Mouse (Mus musculus) layer of hippocampus, adult 18-20 months (tissue): Measurements from ENCODE around the gene Ptpn1. TPM values are rescaled to one million over a fixed set of nuclear protein-coding genes. Genes with fewer than 3 reads are reported as not detected.

Experiments
- DNase-seq, 2 experiments: peaks; one replicate each; pipeline ENCODE4 v3.0.0; 2022; ENCODE audit warnings: low spot score in 2 of 2
- total RNA-seq, 2 experiments: library from RNA; stranded (reverse); gene quantifications; 2 replicates each; pipeline ENCODE4 v1.2.3; 2021

Ptpn1 gene
- total RNA-seq, 2 experiments from 2014 or later: 64.8 to 68.8 TPM

DNA sequence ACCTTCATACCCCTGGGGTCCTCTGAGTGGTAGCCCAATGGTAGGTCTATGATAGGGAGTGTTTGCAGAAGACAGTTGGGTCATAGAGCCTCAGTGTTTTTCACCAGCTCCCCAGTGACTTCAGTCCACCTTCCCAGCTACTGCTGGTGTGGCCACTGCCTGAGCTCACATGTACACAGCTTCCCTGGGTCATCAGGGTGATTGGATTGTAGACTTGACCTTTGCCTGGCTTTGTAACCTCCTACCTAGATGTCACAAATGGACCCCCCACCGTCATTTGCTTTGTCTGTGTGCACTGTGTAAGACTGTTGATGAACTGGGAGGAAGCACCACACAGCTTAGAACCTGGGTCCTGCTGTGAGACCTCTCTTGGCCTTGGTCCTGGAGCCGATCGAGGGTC lies 12.3 kb downstream of the Ptpn1 start:
- DNase-seq: no peak

GRCm38 (mm10) chr2:167945451-167945850 lies 13.6 kb downstream of the Ptpn1 start:
- DNase-seq: no peak

GRCm38 (mm10) chr2:167947251-167947650 lies 15.4 kb downstream of the Ptpn1 start:
- DNase-seq: no peak

DNA sequence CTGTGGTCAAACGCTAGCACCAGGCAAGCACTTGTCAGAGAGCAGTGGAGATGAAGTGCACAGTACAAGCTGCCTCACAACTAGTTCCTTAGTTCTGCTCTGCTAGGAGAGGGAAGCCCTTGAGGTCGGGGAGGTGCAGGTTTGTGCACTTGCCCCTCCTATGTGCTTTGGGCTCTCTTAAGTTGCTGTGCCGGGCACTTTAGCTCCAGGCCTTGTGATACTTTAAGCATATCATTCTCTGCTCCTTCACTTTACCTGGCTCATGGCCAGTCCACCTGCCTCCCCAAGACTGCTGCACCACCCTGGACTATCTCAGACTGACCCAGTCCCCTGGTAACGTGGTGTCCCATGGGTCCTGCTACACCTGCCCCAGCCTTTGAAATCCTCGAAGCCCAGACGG lies 16.2 kb downstream of the Ptpn1 start:
- no peak for DNase-seq

GRCm38 (mm10) chr2:167948557-167948956 lies 16.7 kb downstream of the Ptpn1 start:
- no peak for DNase-seq

DNA sequence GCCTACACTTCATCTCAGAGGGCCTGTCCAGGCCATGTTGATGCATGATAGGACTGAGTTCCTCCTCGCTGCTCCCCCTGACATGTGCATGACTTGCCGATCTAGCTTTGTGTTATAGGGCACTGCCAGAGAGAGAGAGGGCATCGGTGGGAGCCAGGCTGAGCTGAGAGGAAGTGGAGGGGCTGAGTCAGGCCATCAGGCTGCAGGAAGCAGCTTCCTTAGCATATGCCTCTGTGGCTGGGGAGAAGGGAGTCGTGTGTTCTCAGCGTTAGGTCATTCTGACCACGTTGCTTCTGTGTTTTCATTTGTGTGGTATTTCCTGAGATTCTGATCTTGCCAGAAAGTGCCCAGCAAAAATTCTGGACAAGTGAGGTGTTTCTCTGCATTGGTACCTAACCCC lies 17.4 kb downstream of the Ptpn1 start:
- DNase-seq: no peak

- no peak for DNase-seq
Observed at GRCm38 (mm10) chr2:167949808-167950207, 18.0 kb downstream of the Ptpn1 start.

- DNase-seq: no peak
Observed at GRCm38 (mm10) chr2:167950681-167951080, 18.8 kb downstream of the Ptpn1 start.

DNA sequence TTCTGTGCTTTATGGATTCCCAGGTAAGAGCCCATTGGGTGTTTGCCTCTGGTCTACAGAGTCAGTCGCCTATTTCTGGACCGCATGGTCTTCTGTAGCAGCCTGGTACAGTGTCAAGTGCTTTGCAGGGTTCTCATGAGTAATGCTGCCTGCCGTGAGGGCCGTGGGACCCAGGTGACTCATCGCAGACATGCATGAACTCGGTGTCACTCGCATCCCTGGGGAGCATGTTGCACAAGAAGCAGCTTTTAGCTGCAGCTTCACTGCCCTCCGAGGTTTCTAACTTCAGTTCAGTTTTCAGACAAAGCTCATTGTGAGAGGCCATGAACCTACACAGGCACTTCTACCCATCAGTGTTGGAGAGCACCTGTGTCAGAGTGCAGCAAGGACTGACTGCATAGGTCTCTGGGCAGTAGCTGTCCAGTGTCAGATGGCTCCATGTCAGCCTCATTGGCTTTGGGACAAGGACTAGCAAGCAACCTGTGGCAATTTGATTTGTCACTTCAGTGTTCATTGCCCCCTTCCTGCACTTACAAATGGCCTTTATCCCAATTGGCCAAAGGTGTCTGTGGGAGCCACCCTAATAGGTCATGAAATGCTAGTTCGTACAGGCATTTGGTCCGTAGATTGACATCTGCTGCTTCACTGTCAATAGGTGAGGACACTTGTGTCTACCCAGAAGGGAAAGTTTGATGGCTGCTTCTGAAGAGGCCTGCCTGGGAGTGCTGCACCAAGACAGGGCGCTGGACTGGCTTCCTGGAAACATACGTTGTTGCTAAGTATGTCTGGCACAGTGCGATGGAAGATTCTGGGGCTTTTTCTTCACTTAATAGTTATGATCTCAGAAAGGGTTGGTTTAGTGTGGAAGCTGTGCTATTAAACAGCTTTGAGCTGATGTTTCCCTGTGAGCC lies 19.7 kb downstream of the Ptpn1 start:
- DNase-seq: no peak

DNA sequence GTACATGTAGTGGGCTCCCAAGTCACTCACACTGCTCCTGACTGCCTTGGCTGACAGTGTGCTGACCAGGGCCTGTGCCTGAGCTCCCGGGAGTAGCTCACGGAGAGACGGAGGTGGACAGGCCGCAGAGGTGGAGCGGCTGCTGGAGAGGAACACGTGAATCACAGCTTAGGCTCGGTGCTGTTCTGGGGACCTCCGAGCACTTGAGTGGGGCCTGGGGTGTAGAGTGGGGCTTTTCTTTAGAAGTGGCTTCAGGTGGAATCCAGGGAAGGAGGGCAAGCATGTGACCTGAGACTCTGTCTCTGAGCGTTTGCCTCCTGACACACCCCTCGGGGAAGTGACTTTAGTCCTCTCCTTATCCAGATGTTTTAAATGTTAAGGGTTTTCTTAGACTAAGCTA lies 22.0 kb downstream of the Ptpn1 start:
- DNase-seq: no peak

- DNase-seq: no peak
Observed at GRCm38 (mm10) chr2:167954928-167955327, 23.1 kb downstream of the Ptpn1 start.

DNA sequence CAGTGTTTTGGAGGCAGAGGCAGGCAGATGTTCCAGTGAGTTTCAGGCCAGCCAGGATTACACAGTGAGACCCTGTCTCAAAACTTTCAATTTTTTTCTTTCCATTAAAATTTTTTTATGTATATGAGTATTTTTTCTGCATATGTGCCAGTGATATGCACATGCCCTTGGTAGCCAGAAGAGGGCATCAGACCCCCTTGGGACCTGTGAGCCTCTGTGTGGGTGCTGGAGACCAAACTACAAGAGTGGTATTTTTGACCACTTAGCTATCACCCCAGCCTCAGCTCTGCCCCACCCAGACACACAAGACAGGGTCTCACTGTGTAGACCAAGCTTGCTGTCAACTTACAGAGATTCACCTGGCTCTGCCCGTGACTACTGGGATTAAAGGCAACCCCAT lies 25.7 kb downstream of the Ptpn1 start:
- no peak for DNase-seq

DNA sequence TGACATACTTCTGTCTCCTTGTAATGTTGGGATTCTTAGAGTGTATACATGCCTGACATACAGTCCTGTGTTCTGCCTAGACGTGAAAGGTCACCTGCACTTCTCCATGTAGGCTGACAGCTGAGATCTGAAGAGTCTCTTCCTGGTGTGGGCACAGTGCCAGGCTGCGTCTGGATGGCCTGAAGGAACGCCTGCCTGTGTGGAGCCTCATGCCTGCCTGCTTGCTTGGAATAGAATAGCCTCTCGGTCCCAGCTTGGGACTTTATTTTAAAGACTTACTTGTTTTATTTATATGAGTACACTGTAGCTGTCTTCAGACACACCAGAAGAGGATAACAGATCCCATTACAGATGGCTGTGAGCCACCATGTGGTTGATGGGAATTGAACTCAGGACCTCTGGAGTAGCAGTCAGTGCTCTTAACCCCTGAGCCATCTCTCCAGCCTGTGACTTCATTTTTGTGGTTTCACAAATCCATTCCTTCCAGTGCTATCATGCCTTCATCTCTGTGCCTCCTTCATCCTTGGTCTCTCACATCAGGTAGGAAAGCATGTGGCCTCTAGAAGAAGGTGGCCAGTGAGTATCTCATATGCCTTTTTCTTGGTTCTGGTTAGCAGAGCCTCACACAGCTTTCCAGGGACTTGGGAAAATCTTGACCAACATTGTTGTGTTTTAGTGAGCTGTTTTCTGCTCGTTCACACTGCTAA lies 26.4 kb downstream of the Ptpn1 start:
- DNase-seq: no peak

GRCm38 (mm10) chr2:167958843-167959242 lies 27.0 kb downstream of the Ptpn1 start:
- peak in 1 of 2 experiments; percentile 55 for DNase-seq

GRCm38 (mm10) chr2:167959384-167959911 lies 27.6 kb downstream of the Ptpn1 start:
- DNase-seq: no peak

DNA sequence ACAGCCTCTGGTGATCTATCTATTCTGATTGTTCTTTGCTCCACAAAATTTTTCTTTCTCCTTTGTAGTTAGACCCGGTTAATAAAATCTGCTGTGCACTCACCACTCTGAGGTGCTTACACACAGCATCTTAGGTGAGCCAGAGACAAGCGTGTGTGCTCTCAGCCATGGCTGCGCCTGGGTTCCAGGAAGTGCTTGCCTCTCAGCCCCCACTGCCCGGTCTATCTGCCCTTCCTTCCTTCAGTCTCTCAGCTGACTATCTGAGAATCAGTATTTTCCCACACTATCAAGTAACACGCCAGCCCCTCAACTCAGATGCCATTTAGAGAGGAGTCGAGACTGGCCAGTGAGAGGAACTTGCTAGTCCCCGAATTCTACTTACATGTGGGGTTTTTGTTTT lies 28.1 kb downstream of the Ptpn1 start:
- no peak for DNase-seq

DNA sequence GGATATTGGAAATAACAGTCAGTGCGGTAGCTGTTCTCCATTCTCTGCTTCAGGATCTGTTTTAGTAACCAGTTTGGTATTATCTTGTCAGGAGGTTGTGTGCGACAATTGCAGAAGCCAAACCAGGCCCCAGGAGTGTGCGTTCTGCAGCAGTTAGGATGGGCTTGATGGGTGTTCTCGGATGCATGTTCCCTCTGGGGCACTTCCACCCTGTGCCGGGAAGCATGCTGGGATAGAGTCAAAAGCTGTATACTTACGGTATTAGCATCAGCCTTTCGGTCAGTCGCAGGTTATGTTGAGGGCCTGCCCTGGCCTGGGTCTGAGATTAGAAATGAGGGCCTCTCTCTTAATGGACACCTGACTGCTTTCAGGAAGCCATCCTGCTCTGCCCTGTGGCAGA lies 28.7 kb downstream of the Ptpn1 start:
- no peak for DNase-seq

DNA sequence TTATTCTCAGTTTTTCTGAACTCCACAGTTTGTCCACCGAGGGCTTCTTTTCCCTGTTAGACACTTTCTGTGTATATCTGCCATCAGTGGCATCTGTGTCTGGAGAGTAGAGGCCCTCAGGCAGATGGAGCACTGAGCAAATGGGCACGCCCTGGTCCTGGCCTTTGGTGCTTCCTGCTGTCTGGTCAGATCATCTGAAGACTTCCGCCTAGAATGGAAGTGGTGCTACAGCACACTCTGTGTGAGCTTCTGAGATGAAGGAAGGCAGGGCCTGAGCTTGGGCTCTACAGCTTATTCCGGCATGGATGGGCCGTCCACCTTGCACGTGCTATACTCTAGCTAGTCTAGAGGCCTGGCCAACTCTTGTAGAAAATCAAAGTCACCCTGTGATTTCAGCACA lies 30.5 kb downstream of the Ptpn1 start:
- DNase-seq: no peak

DNA sequence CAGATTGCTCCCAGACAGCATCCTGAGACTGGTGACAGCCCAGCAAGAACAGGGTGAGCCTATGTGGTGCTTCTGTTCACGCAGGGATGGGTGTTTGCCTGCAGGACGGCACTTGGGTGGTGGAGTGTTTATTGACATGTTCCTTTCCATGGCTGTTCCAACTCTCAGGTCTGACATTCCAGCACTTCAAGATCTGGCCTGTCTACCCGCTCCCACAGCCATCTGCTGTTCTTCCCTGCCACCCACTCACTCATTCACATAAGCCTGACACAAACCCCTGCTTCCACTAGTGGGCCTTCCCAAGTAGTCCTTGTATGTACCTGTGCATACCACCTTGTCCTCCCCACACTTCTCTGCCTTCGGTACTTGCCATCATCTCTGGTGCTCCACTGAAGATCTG lies 31.3 kb downstream of the Ptpn1 start:
- peak; percentile 51 to 82 for DNase-seq

DNA sequence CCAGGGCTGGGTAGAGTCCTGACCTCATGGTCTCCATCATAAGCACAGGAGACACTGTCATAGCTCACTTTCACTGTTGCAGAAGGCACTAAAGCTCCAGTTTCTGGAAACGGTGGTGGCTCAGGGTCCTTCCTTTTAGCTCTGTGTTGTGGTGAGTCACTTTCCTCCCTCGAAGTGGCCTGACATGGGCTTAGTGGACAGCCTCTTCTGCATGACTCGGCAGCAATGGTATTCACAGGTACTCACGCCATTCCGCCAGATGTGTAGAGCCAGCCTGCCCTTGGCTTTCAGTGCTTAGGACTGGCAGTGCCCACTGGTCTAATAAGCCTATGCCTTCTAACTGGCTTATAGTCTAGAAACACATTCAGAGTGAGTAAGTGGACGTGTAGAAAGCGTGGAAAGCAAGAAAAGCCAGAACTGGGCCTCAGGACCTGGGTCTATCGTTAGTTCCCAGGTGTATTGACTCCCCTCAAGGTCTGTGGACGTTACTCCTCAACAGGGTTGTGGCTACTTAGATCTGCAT lies 32.0 kb downstream of the Ptpn1 start:
- no peak for DNase-seq

- DNase-seq: no peak
Observed at GRCm38 (mm10) chr2:167964320-167964719, 32.5 kb downstream of the Ptpn1 start.

DNA sequence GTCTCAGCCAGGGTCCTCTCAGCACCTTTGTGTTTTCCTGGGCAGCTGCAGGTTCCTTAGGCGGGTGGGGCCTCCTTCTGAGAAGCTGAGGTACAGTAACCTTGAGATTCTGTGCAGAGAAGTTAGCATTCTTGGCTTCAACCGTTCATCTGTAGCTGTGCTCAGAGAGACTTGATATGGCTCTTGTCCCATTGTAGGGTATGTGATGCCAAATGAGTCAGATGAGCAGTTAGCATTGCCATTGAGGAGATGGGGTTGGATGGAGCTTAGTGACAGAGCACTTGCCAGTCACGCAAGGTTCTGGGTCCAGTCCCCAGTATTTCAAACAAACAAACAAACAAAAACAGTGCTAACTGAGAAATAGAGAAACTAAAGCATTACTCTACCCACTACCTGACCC lies 34.1 kb downstream of the Ptpn1 start:
- DNase-seq: peak in 1 of 2 experiments; percentile 50
